8 mouse cellular contexts compared by ENCODE assay signal in genomic region chr16:35603729-35604522, GRCm38 (mm10).
DNase-seq lines count a peak whose midpoint lies in the region; ATAC-seq and TF ChIP-seq lines count a peak whose summit lies in the region.

No protein-coding gene starts in this region.

- no peaks in the 10 kb centered on the region for H3K9me3 ChIP-seq in intestine, embryonic 14.5 days (ENCODE audit: control insufficient read depth, low read length)
- H3K9me3 ChIP-seq in intestine, postnatal 0 days (ENCODE audit: control insufficient read depth) = no peaks in the 10 kb centered on the region
- no peaks in the 10 kb centered on the region for H3K9me3 ChIP-seq in forebrain, embryonic 12.5 days

- no peak overlapping the region for H3K9ac ChIP-seq in intestine, embryonic 14.5 days (ENCODE audit: low read length)
- no peak overlapping the region for H3K9ac ChIP-seq in intestine, postnatal 0 days (ENCODE audit: low read depth, low read length)
- no peak overlapping the region for H3K9ac ChIP-seq in forebrain, embryonic 12.5 days

- no peaks in the 10 kb centered on the region for H3K36me3 ChIP-seq in intestine, embryonic 14.5 days (ENCODE audit: control insufficient read depth, insufficient read depth, low read length)
- no peaks in the 10 kb centered on the region; the same call in 1 of the 2 replicates for H3K36me3 ChIP-seq in intestine, postnatal 0 days (ENCODE audit: control insufficient read depth, insufficient read depth)
- no peaks in the 10 kb centered on the region; the same call in 1 of the 2 replicates for H3K36me3 ChIP-seq in forebrain, embryonic 12.5 days (replicated peaks)

- ATAC-seq in intestine, embryonic 14.5 days (replicated peaks; ENCODE audit: low FRiP score, low TSS enrichment, low read depth) = 0 out of 2 replicates have a peak, but pooled peaks have one; percentile 42
- no peak for ATAC-seq in intestine, postnatal 0 days
- ATAC-seq in forebrain, embryonic 12.5 days (ENCODE audit: low FRiP score) = 0 out of 2 replicates have a peak, but pooled peaks have one; percentile 31

- WGBS in intestine, embryonic 14.5 days = 56% methylated on average over 20 of the region's 20 CpGs
- WGBS in intestine, postnatal 0 days = 65% methylated on average over 20 of the region's 20 CpGs
- WGBS in forebrain, embryonic 12.5 days = 49% methylated on average over 20 of the region's 20 CpGs

- H3K4me2 ChIP-seq in intestine, embryonic 14.5 days (ENCODE audit: low read length) = no peak overlapping the region
- H3K4me2 ChIP-seq in intestine, postnatal 0 days (replicated peaks; ENCODE audit: low read depth) = no peak overlapping the region
- no peak overlapping the region for H3K4me2 ChIP-seq in forebrain, embryonic 12.5 days

- no peak overlapping the region for H3K4me3 ChIP-seq in intestine, embryonic 14.5 days (ENCODE audit: low read depth, low read length)
- H3K4me3 ChIP-seq in intestine, postnatal 0 days (ENCODE audit: low read depth, low read length) = no peak overlapping the region
- no peak overlapping the region for H3K4me3 ChIP-seq in forebrain, embryonic 12.5 days (replicated peaks)

- no peak for DNase-seq in intestine, embryonic 14.5 days (ENCODE audit: low spot score)
- DNase-seq in heart, postnatal 4 days = peak; percentile 65
- peak; percentile 32 for DNase-seq in lung, postnatal 14 days
- DNase-seq in adrenal gland, postnatal 36 days = no peak
- DNase-seq in adrenal gland, postnatal 10 days = no peak
- DNase-seq in cerebellum, adult 11 months = no peak

- H3K4me1 ChIP-seq in intestine, embryonic 14.5 days (replicated peaks; ENCODE audit: control insufficient read depth, insufficient read depth, low read length) = peaks cover 4% of the 10 kb centered on the region; the same call in 1 of the 2 replicates
- H3K4me1 ChIP-seq in intestine, postnatal 0 days (replicated peaks; ENCODE audit: control insufficient read depth, insufficient read depth, low read length) = no peaks in the 10 kb centered on the region
- H3K4me1 ChIP-seq in forebrain, embryonic 12.5 days = peaks cover 91% of the 10 kb centered on the region

- no peaks in the 10 kb centered on the region for H3K27me3 ChIP-seq in intestine, embryonic 14.5 days (replicated peaks; ENCODE audit: control insufficient read depth, insufficient read depth, low read length)
- no peaks in the 10 kb centered on the region for H3K27me3 ChIP-seq in intestine, postnatal 0 days (replicated peaks; ENCODE audit: control insufficient read depth, insufficient read depth, low read length)
- no peaks in the 10 kb centered on the region for H3K27me3 ChIP-seq in forebrain, embryonic 12.5 days

- H3K27ac ChIP-seq in intestine, embryonic 14.5 days (ENCODE audit: low read depth) = no peak overlapping the region
- no peak overlapping the region for H3K27ac ChIP-seq in intestine, postnatal 0 days (ENCODE audit: low read depth, low read length)
- H3K27ac ChIP-seq in forebrain, embryonic 12.5 days = peak overlapping the region; percentile 65

- TF ChIP-seq CTCF in intestine, postnatal 0 days (IDR thresholded peaks at IDR 0.05; ENCODE audit: low read depth) = no peak

Comparison
In these comparisons a context has a peak if more than half of its experiments do, and no peak if none do; other contexts are left out.
1. DNase-seq: peak in heart, postnatal 4 days (single experiment) and lung, postnatal 14 days (single experiment); none in intestine, embryonic 14.5 days (single experiment), adrenal gland, postnatal 36 days (0 of 2), adrenal gland, postnatal 10 days (single experiment) and cerebellum, adult 11 months (single experiment).